Mouse (Mus musculus) forebrain, embryonic 11.5 days (tissue): ENCODE results near the gene Olfr71. TPM values are rescaled to one million over a fixed set of nuclear protein-coding genes. Genes with fewer than 3 reads are reported as not detected.
A peak's percentile ranks its signal among the peaks of the same experiment; 100 is the strongest.

Source experiments
- ATAC-seq: fragments of 200-750 bp; cut with Nextera tagmentation; replicated peaks from 2 replicates; pipeline ENCODE4 v1.8.0; 2017; ENCODE audit warnings: moderate TSS enrichment; ENCODE audit not compliant: low FRiP score
- DNase-seq: peaks from one replicate; pipeline ENCODE4 v3.0.0-alpha.2; 2017; ENCODE audit warnings: low spot score
- H3K27ac ChIP-seq: fragments of 300-500 bp; sonication (generic); 2 replicates; pipeline ENCODE4 v1.5.1; 2014; ENCODE audit warnings: low read depth, low read length
- H3K27me3 ChIP-seq: fragments of 300-500 bp; sonication (generic); 2 replicates; pipeline ENCODE4 v1.6.1; 2014; ENCODE audit warnings: mild to moderate bottlenecking, low read length, mixed read lengths; ENCODE audit not compliant: control insufficient read depth, insufficient read depth
- H3K36me3 ChIP-seq: fragments of 300-500 bp; sonication (generic); 2 replicates; pipeline ENCODE4 v1.6.1; 2014; ENCODE audit warnings: mild to moderate bottlenecking, low read length, moderate library complexity, mixed read lengths; ENCODE audit not compliant: control insufficient read depth, insufficient read depth
- H3K4me1 ChIP-seq: fragments of 300-500 bp; sonication (generic); replicated peaks from 2 replicates; pipeline ENCODE4 v1.6.1; 2014; ENCODE audit warnings: low read length, mixed read lengths; ENCODE audit not compliant: control insufficient read depth, insufficient read depth
- H3K4me2 ChIP-seq: fragments of 300-500 bp; sonication (generic); 2 replicates; pipeline ENCODE4 v1.6.1; 2014; ENCODE audit warnings: low read depth, mild to moderate bottlenecking, low read length, moderate library complexity, mixed read lengths; ENCODE audit not compliant: severe bottlenecking
- H3K4me3 ChIP-seq: fragments of 300-500 bp; sonication (generic); 2 replicates; pipeline ENCODE4 v1.5.1; 2014; ENCODE audit warnings: low read depth, low read length
- H3K9ac ChIP-seq: fragments of 300-500 bp; sonication (generic); 2 replicates; pipeline ENCODE4 v1.6.1; 2014; ENCODE audit warnings: low read length
- H3K9me3 ChIP-seq: fragments of 300-500 bp; sonication (generic); 2 replicates; pipeline ENCODE4 v1.6.1; 2016; ENCODE audit warnings: low read length, mixed read lengths; ENCODE audit not compliant: control insufficient read depth
- WGBS: fragments of 180-500 bp; shearing (Covaris S2); extraction: QIAGEN DNeasy Blood & Tissue Kit; methylation state at CpG from one replicate; pipeline ENCODE4 v1.1.7; 2014; 5-methylcytosine and 5-hydroxymethylcytosine counted together
- polyA plus RNA-seq: library from polyadenylated mRNA; unstranded; fragments of >200 nt; fragmentation: Nextera tagmentation; extraction: Ambion mirVana; gene quantifications from 2 replicates; pipeline ENCODE4 v1.2.1, GENCODE M21; 2014

The Olfr71 gene
- polyA plus RNA-seq, result not detected in 2 replicates

- no peaks in the 10 kb centered on the region for H3K4me1 ChIP-seq
- ATAC-seq (no peak), DNase-seq (no peak)
- no peak within 1 kb of the TSS for H3K27ac ChIP-seq
- no peak within 1 kb of the TSS for H3K4me3 ChIP-seq
- 80% methylated on average over 6 of the region's 6 CpGs for WGBS
- H3K9me3 ChIP-seq, result no peaks in the 10 kb centered on the region
- H3K36me3 ChIP-seq, result no peaks in the 10 kb centered on the region
- no peak within 1 kb of the TSS for H3K9ac ChIP-seq
- no peak within 1 kb of the TSS for H3K4me2 ChIP-seq
- no peaks in the 10 kb centered on the region for H3K27me3 ChIP-seq
Measured at GRCm38 (mm10) chr4:43709869-43710268, at the start of gene Olfr71. Gene Olfr71, minus strand, starts transcription at chr4:43710255.

- no peak overlapping the region for H3K4me2 ChIP-seq
- no peak overlapping the region for H3K9ac ChIP-seq
- no peaks in the 10 kb centered on the region for H3K4me1 ChIP-seq
- ATAC-seq, result no peak
- WGBS, result 81% methylated on average over 6 of the region's 6 CpGs
- no peak overlapping the region for H3K4me3 ChIP-seq
- no peaks in the 10 kb centered on the region for H3K9me3 ChIP-seq
- H3K27ac ChIP-seq, result no peak overlapping the region
- no peak for DNase-seq
- no peaks in the 10 kb centered on the region for H3K36me3 ChIP-seq
- no peaks in the 10 kb centered on the region for H3K27me3 ChIP-seq
Measured at GRCm38 (mm10) chr4:43757213-43757612, 47.2 kb upstream of the Olfr71 start.

DNA sequence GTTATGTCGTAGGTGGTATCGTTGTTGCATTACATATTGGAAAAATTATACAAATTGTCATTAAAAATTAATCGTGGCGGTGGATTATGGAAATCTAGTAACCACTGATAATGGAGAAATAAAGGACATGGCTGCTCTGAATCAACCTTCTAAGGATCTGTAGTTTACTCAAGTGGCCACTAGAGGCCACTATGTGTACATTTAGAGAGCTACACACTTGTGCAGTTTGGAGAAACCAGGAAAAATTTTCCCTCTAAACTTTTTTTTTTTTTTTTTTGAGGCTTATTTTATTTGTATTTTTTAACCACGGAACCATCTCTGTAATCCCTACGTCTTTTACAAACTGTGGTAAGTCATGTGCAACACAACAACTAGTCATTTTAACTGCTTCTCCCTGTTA lies 35.1 kb upstream of the Olfr71 start:
- Histone ChIP-seq H3K4me1 (no peaks in the 10 kb centered on the region), H3K27ac (no peak overlapping the region), H3K36me3 (no peaks in the 10 kb centered on the region), H3K4me3 (no peak overlapping the region), H3K27me3 (no peaks in the 10 kb centered on the region), H3K9ac (no peak overlapping the region), H3K9me3 (no peaks in the 10 kb centered on the region), H3K4me2 (no peak overlapping the region)
- 19% methylated on average over 6 of the region's 6 CpGs for WGBS
- ATAC-seq (no peak), DNase-seq (no peak)

GRCm38 (mm10) chr4:43743099-43743498 lies 33.0 kb upstream of the Olfr71 start:
- Histone ChIP-seq H3K4me2 (no peak overlapping the region), H3K27ac (no peak overlapping the region), H3K4me1 (no peaks in the 10 kb centered on the region), H3K27me3 (no peaks in the 10 kb centered on the region), H3K9me3 (no peaks in the 10 kb centered on the region), H3K4me3 (no peak overlapping the region), H3K9ac (no peak overlapping the region), H3K36me3 (no peaks in the 10 kb centered on the region)
- 71% methylated on average over 1 of the region's 1 CpGs for WGBS
- peak; percentile 26 for DNase-seq
- no peak for ATAC-seq

DNA sequence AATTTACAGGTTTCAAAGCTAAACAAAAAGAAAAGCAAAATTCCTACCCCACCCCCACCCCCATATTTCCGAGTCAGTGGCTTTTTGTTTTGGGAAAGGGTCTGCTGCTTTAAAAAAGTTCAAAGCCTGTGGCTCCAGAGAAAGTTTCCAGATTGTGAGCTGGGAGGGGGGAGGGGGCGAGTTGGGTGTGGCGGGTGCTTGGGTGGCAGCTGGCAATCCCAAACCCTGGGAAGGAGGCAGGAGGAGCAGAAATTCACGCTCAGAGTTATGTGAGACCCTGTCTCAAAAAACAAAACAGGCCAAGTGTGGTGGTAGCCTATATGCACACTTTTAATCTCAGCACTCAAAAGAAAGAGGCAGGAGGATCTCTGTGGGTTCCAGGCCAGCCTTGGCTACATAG lies 32.6 kb upstream of the Olfr71 start:
- Histone ChIP-seq H3K36me3 (no peaks in the 10 kb centered on the region), H3K4me1 (no peaks in the 10 kb centered on the region), H3K27me3 (no peaks in the 10 kb centered on the region), H3K4me3 (no peak overlapping the region), H3K4me2 (no peak overlapping the region), H3K27ac (no peak overlapping the region), H3K9ac (no peak overlapping the region), H3K9me3 (no peaks in the 10 kb centered on the region)
- no peak for ATAC-seq
- WGBS, result 30% methylated on average over 4 of the region's 4 CpGs
- DNase-seq, result peak; percentile 39

- no peak overlapping the region for H3K4me3 ChIP-seq
- WGBS, result 75% methylated on average over 5 of the region's 5 CpGs
- H3K9ac ChIP-seq, result no peak overlapping the region
- ATAC-seq (no peak), DNase-seq (no peak)
- H3K36me3 ChIP-seq, result no peaks in the 10 kb centered on the region
- no peak overlapping the region for H3K27ac ChIP-seq
- H3K9me3 ChIP-seq, result no peaks in the 10 kb centered on the region
- no peaks in the 10 kb centered on the region for H3K27me3 ChIP-seq
- no peaks in the 10 kb centered on the region for H3K4me1 ChIP-seq
- H3K4me2 ChIP-seq, result no peak overlapping the region
Measured at GRCm38 (mm10) chr4:43741526-43741925, 31.5 kb upstream of the Olfr71 start.

DNA sequence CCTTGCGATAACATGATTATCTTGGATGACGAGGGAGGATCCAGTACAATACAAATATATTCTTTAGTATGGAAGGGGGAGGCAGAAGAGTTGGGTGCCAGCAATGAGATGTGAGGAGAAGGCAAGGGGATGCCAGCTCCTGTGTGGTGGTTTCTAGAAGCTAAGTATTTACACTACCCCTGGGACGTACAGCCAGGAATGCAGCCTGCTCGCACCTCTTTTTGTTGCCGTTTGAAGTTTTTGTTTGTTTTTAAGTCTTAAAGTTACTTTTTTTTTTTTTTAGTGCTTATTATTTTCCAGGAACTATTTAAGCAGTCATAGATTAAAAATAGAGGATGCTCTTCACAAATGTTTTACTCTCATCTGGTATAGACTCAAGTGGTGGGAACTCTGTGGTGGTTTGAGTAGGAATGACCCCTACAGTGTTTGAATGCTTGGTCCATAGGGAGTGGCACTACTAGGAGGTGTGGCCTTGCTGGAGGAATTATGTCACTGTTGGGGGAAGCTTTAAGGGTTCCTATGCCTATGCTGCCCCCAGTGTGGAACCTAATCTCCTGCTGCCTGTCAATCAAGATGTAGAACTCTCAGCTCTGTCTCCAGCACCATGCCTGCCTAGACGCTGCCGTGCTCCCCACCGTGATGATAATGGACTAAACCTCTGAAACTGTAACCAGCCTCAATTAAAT lies 29.1 kb upstream of the Olfr71 start:
- Histone ChIP-seq H3K9me3 (no peaks in the 10 kb centered on the region), H3K36me3 (no peaks in the 10 kb centered on the region), H3K4me1 (no peaks in the 10 kb centered on the region), H3K27me3 (no peaks in the 10 kb centered on the region), H3K4me3 (no peak overlapping the region), H3K4me2 (no peak overlapping the region), H3K9ac (no peak overlapping the region), H3K27ac (no peak overlapping the region)
- DNase-seq, result no peak
- WGBS, result 74% methylated on average over 8 of the region's 8 CpGs
- no peak for ATAC-seq

GRCm38 (mm10) chr4:43737144-43737543 lies 27.1 kb upstream of the Olfr71 start:
- H3K4me2 ChIP-seq, result no peak overlapping the region
- DNase-seq, result no peak
- H3K4me3 ChIP-seq, result no peak overlapping the region
- no peaks in the 10 kb centered on the region for H3K9me3 ChIP-seq
- no peaks in the 10 kb centered on the region for H3K4me1 ChIP-seq
- no peak for ATAC-seq
- no peaks in the 10 kb centered on the region for H3K36me3 ChIP-seq
- 67% methylated on average over 6 of the region's 6 CpGs for WGBS
- no peaks in the 10 kb centered on the region for H3K27me3 ChIP-seq
- no peak overlapping the region for H3K27ac ChIP-seq
- H3K9ac ChIP-seq, result no peak overlapping the region

- WGBS, result 90% methylated on average over 5 of the region's 5 CpGs
- H3K27me3 ChIP-seq, result no peaks in the 10 kb centered on the region
- ATAC-seq, result no peak
- DNase-seq, result no peak
- no peak overlapping the region for H3K9ac ChIP-seq
- H3K4me1 ChIP-seq, result no peaks in the 10 kb centered on the region
- no peaks in the 10 kb centered on the region for H3K36me3 ChIP-seq
- no peak overlapping the region for H3K4me3 ChIP-seq
- H3K4me2 ChIP-seq, result no peak overlapping the region
- H3K27ac ChIP-seq, result no peak overlapping the region
- no peaks in the 10 kb centered on the region for H3K9me3 ChIP-seq
Measured at GRCm38 (mm10) chr4:43733186-43733585, 23.1 kb upstream of the Olfr71 start.
